Mouse (Mus musculus) liver, adult (tissue): Measurements from ENCODE around the gene Nrp1.
A peak's percentile ranks its signal among the peaks of the same experiment; 100 is the strongest.

Experiments
- GATA4 ChIP-seq: IDR thresholded peaks from 2 replicates; pipeline ENCODE4 v1.6.1; 2014; ENCODE audit warnings: mild to moderate bottlenecking, low read length; ENCODE audit not compliant: insufficient replicate concordance

The Nrp1 gene

GRCm38 (mm10) chr8:128358406-128358755, at the start of gene Nrp1:
Nrp1 (plus strand) TSS chr8:128358604.
- TF ChIP-seq GATA4, result no peak

GRCm38 (mm10) chr8:128320797-128321196, 37.6 kb upstream of the Nrp1 start:
- TF ChIP-seq GATA4, result no peak

- no peak for TF ChIP-seq GATA4
These were observed 31.1 kb upstream of the Nrp1 start for GRCm38 (mm10) chr8:128327281-128327680.

- no peak for TF ChIP-seq GATA4
These were observed 30.5 kb upstream of the Nrp1 start for GRCm38 (mm10) chr8:128327922-128328321.

GRCm38 (mm10) chr8:128329502-128329901, 28.9 kb upstream of the Nrp1 start:
- no peak for TF ChIP-seq GATA4

GRCm38 (mm10) chr8:128335976-128336375, 22.4 kb upstream of the Nrp1 start:
- TF ChIP-seq GATA4, result no peak

- 0 out of 2 replicates have a peak, but pooled peaks have one; percentile 10 for TF ChIP-seq GATA4
These were observed 19.5 kb upstream of the Nrp1 start for GRCm38 (mm10) chr8:128338951-128339350.

GRCm38 (mm10) chr8:128339521-128339920, 18.9 kb upstream of the Nrp1 start:
- TF ChIP-seq GATA4, result no peak

- TF ChIP-seq GATA4, result no peak
These were observed 8.0 kb upstream of the Nrp1 start for GRCm38 (mm10) chr8:128350405-128350804.

- no peak for TF ChIP-seq GATA4
These were observed 7.2 kb upstream of the Nrp1 start for GRCm38 (mm10) chr8:128351211-128351610.

- no peak for TF ChIP-seq GATA4
These were observed 5.6 kb upstream of the Nrp1 start for GRCm38 (mm10) chr8:128352821-128353220.

GRCm38 (mm10) chr8:128353999-128354398, 4.4 kb upstream of the Nrp1 start:
- no peak for TF ChIP-seq GATA4

GRCm38 (mm10) chr8:128355091-128355490, 3.3 kb upstream of the Nrp1 start:
- TF ChIP-seq GATA4, result no peak

GRCm38 (mm10) chr8:128356170-128356569, 2.2 kb upstream of the Nrp1 start:
- TF ChIP-seq GATA4, result no peak

GRCm38 (mm10) chr8:128356796-128357539, 1.4 kb upstream of the Nrp1 start:
- TF ChIP-seq GATA4, result peak; percentile 39; the same call in 1 of the 2 replicates

- TF ChIP-seq GATA4, result no peak
These were observed 631 bp upstream of the Nrp1 start for GRCm38 (mm10) chr8:128357540-128358405.
